Mouse (Mus musculus): ENCODE measurements around the gene Pip4k2c.
A peak's percentile ranks its signal among the peaks of the same experiment; 100 is the strongest.

The Pip4k2c gene

GRCm38 (mm10) chr10:127211414-127211854 is at the start of gene Pip4k2c:
Gene Pip4k2c (minus strand): TSS chr10:127211585.
- Histone ChIP-seq H3K27me3 (ENCODE audit: insufficient read depth, low read length) (no peaks in the 10 kb centered on the region), H3K4me3 (replicated peaks; ENCODE audit: low read length) (peak within 1 kb of the TSS; percentile 99), H3K36me3 (ENCODE audit: insufficient read depth, low read length) (peaks cover 37% of the 10 kb centered on the region), H3K4me1 (replicated peaks; ENCODE audit: low read depth, low read length) (peaks cover 64% of the 10 kb centered on the region), H3K9me3 (ENCODE audit: low read length) (no peaks in the 10 kb centered on the region)
- TF ChIP-seq NANOG (IDR thresholded peaks at IDR 0.05; ENCODE audit: borderline replicate concordance, low read length): no peak
- TF ChIP-seq CTCF (conservative IDR thresholded peaks at IDR 0.05; ENCODE audit: low read length): no peak
- TF ChIP-seq POU5F1 (IDR thresholded peaks at IDR 0.05; ENCODE audit: borderline replicate concordance, low read length): no peak

GRCm38 (mm10) chr10:127258489-127258888 is 47.1 kb upstream of the Pip4k2c start:
- Histone ChIP-seq H3K9me3 (ENCODE audit: low read length) (no peaks in the 10 kb centered on the region), H3K4me1 (replicated peaks; ENCODE audit: low read depth, low read length) (peaks cover 72% of the 10 kb centered on the region), H3K36me3 (ENCODE audit: insufficient read depth, low read length) (peaks cover 47% of the 10 kb centered on the region), H3K27me3 (ENCODE audit: insufficient read depth, low read length) (no peaks in the 10 kb centered on the region), H3K4me3 (replicated peaks; ENCODE audit: low read length) (0 out of 2 replicates have a peak overlapping the region, but pooled peaks have one; percentile 8)
- TF ChIP-seq POU5F1 (IDR thresholded peaks at IDR 0.05; ENCODE audit: borderline replicate concordance, low read length): no peak
- TF ChIP-seq CTCF (conservative IDR thresholded peaks at IDR 0.05; ENCODE audit: low read length): no peak
- TF ChIP-seq NANOG (IDR thresholded peaks at IDR 0.05; ENCODE audit: borderline replicate concordance, low read length): no peak

- H3K36me3 ChIP-seq (ENCODE audit: insufficient read depth, low read length): peaks cover 47% of the 10 kb centered on the region
- H3K9me3 ChIP-seq (ENCODE audit: low read length): no peaks in the 10 kb centered on the region
- H3K27me3 ChIP-seq (ENCODE audit: insufficient read depth, low read length): no peaks in the 10 kb centered on the region
- H3K4me1 ChIP-seq (replicated peaks; ENCODE audit: low read depth, low read length): peaks cover 70% of the 10 kb centered on the region
- no peak overlapping the region for H3K4me3 ChIP-seq (replicated peaks; ENCODE audit: low read length)
- TF ChIP-seq CTCF (conservative IDR thresholded peaks at IDR 0.05; ENCODE audit: low read length) (no peak), POU5F1 (IDR thresholded peaks at IDR 0.05; ENCODE audit: borderline replicate concordance, low read length) (no peak), NANOG (IDR thresholded peaks at IDR 0.05; ENCODE audit: borderline replicate concordance, low read length) (no peak)
Observed at GRCm38 (mm10) chr10:127257790-127258189, 46.4 kb upstream of the Pip4k2c start.

GRCm38 (mm10) chr10:127255625-127256345 is 44.4 kb upstream of the Pip4k2c start:
- H3K36me3 ChIP-seq (ENCODE audit: insufficient read depth, low read length): peaks cover 42% of the 10 kb centered on the region
- no peaks in the 10 kb centered on the region for H3K27me3 ChIP-seq (ENCODE audit: insufficient read depth, low read length)
- H3K4me1 ChIP-seq (replicated peaks; ENCODE audit: low read depth, low read length): peaks cover 63% of the 10 kb centered on the region
- no peaks in the 10 kb centered on the region for H3K9me3 ChIP-seq (ENCODE audit: low read length)
- H3K4me3 ChIP-seq (replicated peaks; ENCODE audit: low read length): no peak overlapping the region
- TF ChIP-seq CTCF (conservative IDR thresholded peaks at IDR 0.05; ENCODE audit: low read length) (no peak), POU5F1 (IDR thresholded peaks at IDR 0.05; ENCODE audit: borderline replicate concordance, low read length) (no peak), NANOG (IDR thresholded peaks at IDR 0.05; ENCODE audit: borderline replicate concordance, low read length) (no peak)

GRCm38 (mm10) chr10:127250810-127251209 is 39.4 kb upstream of the Pip4k2c start:
- Histone ChIP-seq H3K4me1 (replicated peaks; ENCODE audit: low read depth, low read length) (peaks cover 46% of the 10 kb centered on the region), H3K4me3 (replicated peaks; ENCODE audit: low read length) (no peak overlapping the region), H3K27me3 (ENCODE audit: insufficient read depth, low read length) (no peaks in the 10 kb centered on the region), H3K36me3 (ENCODE audit: insufficient read depth, low read length) (peaks cover 33% of the 10 kb centered on the region), H3K9me3 (ENCODE audit: low read length) (no peaks in the 10 kb centered on the region)
- TF ChIP-seq CTCF (conservative IDR thresholded peaks at IDR 0.05; ENCODE audit: low read length) (no peak), NANOG (IDR thresholded peaks at IDR 0.05; ENCODE audit: borderline replicate concordance, low read length) (no peak), POU5F1 (IDR thresholded peaks at IDR 0.05; ENCODE audit: borderline replicate concordance, low read length) (no peak)

GRCm38 (mm10) chr10:127238241-127238824 is 26.9 kb upstream of the Pip4k2c start:
- peaks cover 82% of the 10 kb centered on the region for H3K36me3 ChIP-seq (ENCODE audit: insufficient read depth, low read length)
- H3K9me3 ChIP-seq (ENCODE audit: low read length): no peaks in the 10 kb centered on the region
- TF ChIP-seq POU5F1 (IDR thresholded peaks at IDR 0.05; ENCODE audit: borderline replicate concordance, low read length): no peak
- TF ChIP-seq NANOG (IDR thresholded peaks at IDR 0.05; ENCODE audit: borderline replicate concordance, low read length): peak; percentile 21; the same call in 1 of the 2 replicates
- peak overlapping the region; percentile 66 for H3K4me3 ChIP-seq (replicated peaks; ENCODE audit: low read length)
- peaks cover 45% of the 10 kb centered on the region for H3K4me1 ChIP-seq (replicated peaks; ENCODE audit: low read depth, low read length)
- H3K27me3 ChIP-seq (ENCODE audit: insufficient read depth, low read length): no peaks in the 10 kb centered on the region; the same call in 1 of the 2 replicates

- H3K36me3 ChIP-seq (ENCODE audit: insufficient read depth, low read length): peaks cover 75% of the 10 kb centered on the region
- TF ChIP-seq POU5F1 (IDR thresholded peaks at IDR 0.05; ENCODE audit: borderline replicate concordance, low read length): no peak
- no peak for TF ChIP-seq CTCF (conservative IDR thresholded peaks at IDR 0.05; ENCODE audit: low read length)
- TF ChIP-seq NANOG (IDR thresholded peaks at IDR 0.05; ENCODE audit: borderline replicate concordance, low read length): no peak
- no peaks in the 10 kb centered on the region; the same call in 1 of the 2 replicates for H3K27me3 ChIP-seq (ENCODE audit: insufficient read depth, low read length)
- peaks cover 62% of the 10 kb centered on the region for H3K4me1 ChIP-seq (replicated peaks; ENCODE audit: low read depth, low read length)
- H3K4me3 ChIP-seq (replicated peaks; ENCODE audit: low read length): no peak overlapping the region
- no peaks in the 10 kb centered on the region for H3K9me3 ChIP-seq (ENCODE audit: low read length)
Observed at GRCm38 (mm10) chr10:127236541-127236940, 25.2 kb upstream of the Pip4k2c start.

GRCm38 (mm10) chr10:127233141-127233540 is 21.8 kb upstream of the Pip4k2c start:
- Histone ChIP-seq H3K4me1 (replicated peaks; ENCODE audit: low read depth, low read length) (peaks cover 73% of the 10 kb centered on the region), H3K9me3 (ENCODE audit: low read length) (no peaks in the 10 kb centered on the region), H3K27me3 (ENCODE audit: insufficient read depth, low read length) (no peaks in the 10 kb centered on the region), H3K36me3 (ENCODE audit: insufficient read depth, low read length) (peaks cover 72% of the 10 kb centered on the region), H3K4me3 (replicated peaks; ENCODE audit: low read length) (no peak overlapping the region)
- peak; percentile 90 for TF ChIP-seq CTCF (conservative IDR thresholded peaks at IDR 0.05; ENCODE audit: low read length)
- no peak for TF ChIP-seq NANOG (IDR thresholded peaks at IDR 0.05; ENCODE audit: borderline replicate concordance, low read length)
- no peak for TF ChIP-seq POU5F1 (IDR thresholded peaks at IDR 0.05; ENCODE audit: borderline replicate concordance, low read length)

Data from E14TG2a.4 (cell line).